22 mouse cellular contexts compared by ENCODE assay signal in the genomic region with DNA sequence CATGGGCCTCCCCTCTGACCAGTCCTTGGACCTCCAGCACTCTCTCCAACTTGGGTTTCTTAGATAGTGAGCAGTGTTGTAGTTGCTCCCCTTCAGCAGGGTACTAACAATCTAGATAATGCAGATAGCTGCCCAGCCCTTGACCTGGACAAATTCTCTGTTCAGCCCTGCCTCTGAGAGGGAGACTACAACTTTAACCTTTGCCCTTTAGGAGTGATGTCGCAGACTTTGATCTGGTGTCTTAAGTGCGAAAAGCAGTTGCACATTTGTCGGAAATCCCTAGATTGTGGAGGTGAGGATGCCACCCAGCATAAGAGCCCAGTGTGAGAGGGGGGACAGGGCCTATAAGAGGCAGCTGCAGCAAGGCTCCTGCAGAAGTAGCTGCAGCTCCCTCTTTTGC. TPM values are rescaled to one million over a fixed set of nuclear protein-coding genes. Genes with fewer than 3 reads are reported as not detected.
"Had no signal": no experiment of that assay in that cellular context is flagged by ENCODE, and none has a peak within 500 bp of the region (broad histone marks: within the 10 kb centered on the region; RNA-seq: fewer than 3 reads in every experiment).

No protein-coding gene starts in this region.

- H3K36me3 ChIP-seq: midbrain, embryonic 10.5 days; midbrain, embryonic 12.5 days; neural tube, embryonic 13.5 days; neural tube, embryonic 15.5 days had no signal

- H3K9me3 ChIP-seq: midbrain, embryonic 10.5 days; midbrain, embryonic 12.5 days; neural tube, embryonic 13.5 days; neural tube, embryonic 15.5 days had no signal

- DNase-seq: lung, adult 18-20 months; lung, embryonic 14.5 days; lung, postnatal 10 days; lung, postnatal 4 days; retina, postnatal 1 day; right cerebral cortex, adult 18-20 months; right cerebral cortex, postnatal 25 days; right cerebral cortex, postnatal 4 days; spleen, adult 18-20 months; thymus, adult 18-20 months; thymus, postnatal 14 days; thymus, postnatal 36 days had no signal

- H3K27me3 ChIP-seq: neural tube, embryonic 15.5 days had no signal

- ATAC-seq: midbrain, embryonic 16.5 days had no signal

- H3K9ac ChIP-seq: lung, embryonic 14.5 days; midbrain, embryonic 12.5 days; neural tube, embryonic 13.5 days; neural tube, embryonic 15.5 days had no signal

- H3K27ac ChIP-seq: midbrain, embryonic 10.5 days; midbrain, embryonic 12.5 days; neural tube, embryonic 13.5 days; neural tube, embryonic 15.5 days had no signal

- H3K4me3 ChIP-seq: midbrain, embryonic 10.5 days; midbrain, embryonic 12.5 days; myocyte; neural tube, embryonic 13.5 days; neural tube, embryonic 15.5 days had no signal

- H3K4me2 ChIP-seq: lung, embryonic 14.5 days; midbrain, embryonic 12.5 days; neural tube, embryonic 13.5 days; neural tube, embryonic 15.5 days had no signal

RNA-seq across cellular contexts. Expression of gene Rasip1, which starts 2.6 kb away (rescaled TPM):
- total RNA-seq: megakaryocyte-erythroid progenitor cell, adult 5-6 weeks had no signal

RNA-seq across cellular contexts. Expression of gene Izumo1, which starts 3.1 kb away (rescaled TPM):
- total RNA-seq: megakaryocyte-erythroid progenitor cell, adult 5-6 weeks had no signal
- polyA plus RNA-seq: midbrain, embryonic 16.5 days; myocyte; neural tube, embryonic 11.5 days; neural tube, embryonic 15.5 days had no signal

RNA-seq across cellular contexts. Expression of gene Fut1, which starts 7.6 kb away (rescaled TPM):
- total RNA-seq: megakaryocyte, adult 5-6 weeks; megakaryocyte-erythroid progenitor cell, adult 5-6 weeks had no signal
- polyA plus RNA-seq: liver, embryonic 16.5 days; midbrain, embryonic 10.5 days; midbrain, embryonic 12.5 days; midbrain, embryonic 16.5 days; neural tube, embryonic 11.5 days; neural tube, embryonic 13.5 days; neural tube, embryonic 15.5 days had no signal

RNA-seq across cellular contexts. Expression of gene Fgf21, which starts 9.4 kb away (rescaled TPM):
- total RNA-seq: megakaryocyte, adult 5-6 weeks; megakaryocyte-erythroid progenitor cell, adult 5-6 weeks had no signal
- polyA plus RNA-seq: liver, embryonic 16.5 days; lung, embryonic 14.5 days; midbrain, embryonic 10.5 days; midbrain, embryonic 12.5 days; midbrain, embryonic 16.5 days; neural tube, embryonic 11.5 days; neural tube, embryonic 13.5 days had no signal

RNA-seq across cellular contexts. Expression of gene Mamstr, which starts 15.1 kb away (rescaled TPM):
- total RNA-seq: megakaryocyte, adult 5-6 weeks; megakaryocyte-erythroid progenitor cell, adult 5-6 weeks had no signal
